Mouse (Mus musculus) stomach, postnatal 0 days (tissue): ENCODE measurements at regions not wholly inside any gene's neighbourhood (a gene's known extent, or its start where the extent isn't known, plus 50 kb on each side); places are given as distances from the start of the nearest gene placed in this dataset.

Experiments
- ATAC-seq: fragments of 200-750 bp; cut with Nextera tagmentation; 2 replicates; pipeline ENCODE4 v1.8.0; 2017; ENCODE audit not compliant: low FRiP score, low TSS enrichment
- DNase-seq: peaks from one replicate; pipeline ENCODE4 v3.0.0-alpha.2; 2016; ENCODE audit warnings: low spot score
- H3K27ac ChIP-seq: fragments of 300-500 bp; sonication (generic); replicated peaks from 2 replicates; pipeline ENCODE4 v1.5.1; 2014; ENCODE audit warnings: mild to moderate bottlenecking, control low read depth
- H3K27me3 ChIP-seq: fragments of 300-500 bp; sonication (generic); 2 replicates; pipeline ENCODE4 v1.6.1; 2014; ENCODE audit warnings: low read length; ENCODE audit not compliant: control insufficient read depth, insufficient read depth
- H3K36me3 ChIP-seq: fragments of 300-500 bp; sonication (generic); 2 replicates; pipeline ENCODE4 v1.6.1; 2014; ENCODE audit warnings: low read length, mixed read lengths; ENCODE audit not compliant: control insufficient read depth, insufficient read depth
- H3K4me1 ChIP-seq: fragments of 300-500 bp; sonication (generic); replicated peaks from 2 replicates; pipeline ENCODE4 v1.6.1; 2014; ENCODE audit warnings: antibody characterized with exemption; ENCODE audit not compliant: control insufficient read depth, insufficient read depth
- H3K4me2 ChIP-seq: fragments of 300-500 bp; sonication (generic); replicated peaks from 2 replicates; pipeline ENCODE4 v1.6.1; 2014; ENCODE audit warnings: low read depth, mild to moderate bottlenecking, control low read depth, moderate library complexity
- H3K4me3 ChIP-seq: fragments of 300-500 bp; sonication (generic); 2 replicates; pipeline ENCODE4 v1.5.1; 2014; ENCODE audit warnings: low read depth, low read length, control low read depth
- H3K9ac ChIP-seq: fragments of 300-500 bp; sonication (generic); 2 replicates; pipeline ENCODE4 v1.6.1; 2014; ENCODE audit warnings: mild to moderate bottlenecking, low read length, control low read depth, mixed read lengths
- H3K9me3 ChIP-seq: fragments of 300-500 bp; sonication (generic); 2 replicates; pipeline ENCODE4 v1.6.1; 2016; ENCODE audit warnings: low read length; ENCODE audit not compliant: control insufficient read depth
- CTCF ChIP-seq: IDR thresholded peaks from 2 replicates; pipeline ENCODE4 v1.5.1; 2016; ENCODE audit warnings: antibody characterized with exemption, low read depth, mild to moderate bottlenecking, moderate library complexity
- EP300 ChIP-seq: optimal IDR thresholded peaks from 2 replicates; pipeline ENCODE3; 2016; ENCODE audit warnings: antibody characterized with exemption
- WGBS: fragments of 180-500 bp; shearing (Covaris S2); extraction: QIAGEN DNeasy Blood & Tissue Kit; methylation state at CpG from one replicate; pipeline ENCODE4 v1.1.7; 2014; 5-methylcytosine and 5-hydroxymethylcytosine counted together

DNA sequence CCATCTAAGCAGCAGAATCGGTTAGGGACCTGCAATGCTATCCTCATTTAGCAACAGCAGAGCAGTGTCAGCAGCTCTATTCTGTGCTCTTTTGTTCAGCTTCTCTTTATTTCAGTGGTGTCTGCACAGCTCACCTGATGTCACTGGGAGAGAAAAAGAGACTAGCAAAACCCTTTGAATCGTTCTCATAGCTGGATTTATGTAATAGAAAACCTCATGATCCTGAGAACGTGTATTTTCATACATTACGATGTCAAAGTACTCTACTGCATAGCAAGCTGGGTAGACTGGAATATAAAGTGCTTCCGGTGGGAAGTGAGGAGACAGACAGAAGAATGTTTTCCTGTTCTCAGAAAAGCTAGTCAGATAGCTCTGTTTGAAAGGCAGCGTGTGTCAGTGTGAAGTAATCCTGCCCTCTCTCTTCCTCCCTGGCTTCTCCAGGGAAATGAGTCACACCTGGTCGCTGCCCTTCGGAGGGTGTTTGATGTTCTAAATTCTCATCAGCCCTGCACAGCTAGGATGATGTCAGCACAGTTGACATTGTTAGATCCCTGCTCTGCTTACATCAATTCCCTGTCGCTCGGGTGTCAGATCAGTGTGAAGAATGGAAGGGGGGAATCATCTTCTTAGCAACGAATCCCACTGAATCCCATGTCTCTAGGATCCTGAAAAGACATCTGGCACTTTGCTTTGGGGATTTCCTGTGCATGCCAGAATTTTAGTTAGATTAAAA, 129.6 kb upstream of the Zbtb20 start:
- Histone ChIP-seq H3K9ac (no peak overlapping the region), H3K4me1 (no peaks in the 10 kb centered on the region), H3K36me3 (no peaks in the 10 kb centered on the region), H3K27ac (no peak overlapping the region), H3K4me2 (no peak overlapping the region), H3K9me3 (no peaks in the 10 kb centered on the region), H3K4me3 (no peak overlapping the region), H3K27me3 (no peaks in the 10 kb centered on the region)
- ATAC-seq, result no peak
- WGBS, result 20% methylated on average over 11 of the region's 11 CpGs
- TF ChIP-seq CTCF, result no peak
- TF ChIP-seq EP300, result no peak
- DNase-seq, result no peak

DNA sequence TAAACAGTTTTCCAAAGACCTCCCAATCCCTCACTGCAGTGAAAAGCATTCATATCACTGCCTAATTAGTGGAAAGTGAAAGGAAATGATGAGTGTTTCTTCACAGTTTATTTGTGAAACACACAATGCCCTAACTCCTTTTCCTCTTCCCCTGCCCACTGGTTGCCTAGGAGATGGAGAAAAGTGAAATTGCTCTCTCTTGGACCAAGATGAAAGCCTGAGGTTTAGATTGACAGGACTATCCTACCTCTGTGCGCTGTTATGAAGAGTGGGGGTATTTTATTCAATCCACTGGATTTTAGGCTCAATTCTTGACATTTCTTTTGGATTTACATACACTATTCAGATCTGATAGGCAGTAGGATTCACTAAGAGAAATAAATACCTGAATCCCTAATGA, 132.1 kb upstream of the Zbtb20 start:
- Histone ChIP-seq H3K4me3 (no peak overlapping the region), H3K27me3 (no peaks in the 10 kb centered on the region), H3K4me2 (no peak overlapping the region), H3K9ac (no peak overlapping the region), H3K27ac (no peak overlapping the region), H3K9me3 (no peaks in the 10 kb centered on the region), H3K4me1 (no peaks in the 10 kb centered on the region), H3K36me3 (no peaks in the 10 kb centered on the region)
- WGBS, result 87% methylated on average over 1 of the region's 1 CpGs
- TF ChIP-seq CTCF (no peak), EP300 (no peak)
- ATAC-seq (no peak), DNase-seq (no peak)

DNA sequence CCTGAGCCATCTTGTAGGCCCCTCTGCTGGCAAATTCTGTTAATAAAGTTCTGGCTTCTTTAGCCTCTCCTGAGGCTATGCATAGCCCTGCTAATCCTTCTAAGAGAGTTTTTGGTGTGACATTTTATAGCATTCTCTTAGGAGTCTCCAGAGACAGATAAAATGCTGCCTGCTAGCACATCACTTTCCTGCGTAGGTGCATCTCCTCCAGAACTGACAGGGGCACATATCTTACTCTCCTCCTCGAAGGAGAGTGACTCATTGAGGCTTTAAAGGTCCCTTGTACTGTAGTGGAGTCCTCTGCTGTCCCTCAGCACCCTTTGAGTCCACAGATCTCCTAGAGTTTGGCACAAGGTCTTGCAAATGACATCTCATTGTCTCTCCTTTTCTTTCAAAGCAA, 132.6 kb upstream of the Zbtb20 start:
- H3K4me3 ChIP-seq, result no peak overlapping the region
- ATAC-seq (no peak), DNase-seq (no peak)
- no peaks in the 10 kb centered on the region for H3K36me3 ChIP-seq
- H3K9me3 ChIP-seq, result no peaks in the 10 kb centered on the region
- H3K9ac ChIP-seq, result no peak overlapping the region
- no peak overlapping the region for H3K27ac ChIP-seq
- no peaks in the 10 kb centered on the region for H3K27me3 ChIP-seq
- H3K4me2 ChIP-seq, result no peak overlapping the region
- H3K4me1 ChIP-seq, result no peaks in the 10 kb centered on the region
- TF ChIP-seq EP300 (no peak), CTCF (no peak)
- 68% methylated on average over 2 of the region's 2 CpGs for WGBS

DNA sequence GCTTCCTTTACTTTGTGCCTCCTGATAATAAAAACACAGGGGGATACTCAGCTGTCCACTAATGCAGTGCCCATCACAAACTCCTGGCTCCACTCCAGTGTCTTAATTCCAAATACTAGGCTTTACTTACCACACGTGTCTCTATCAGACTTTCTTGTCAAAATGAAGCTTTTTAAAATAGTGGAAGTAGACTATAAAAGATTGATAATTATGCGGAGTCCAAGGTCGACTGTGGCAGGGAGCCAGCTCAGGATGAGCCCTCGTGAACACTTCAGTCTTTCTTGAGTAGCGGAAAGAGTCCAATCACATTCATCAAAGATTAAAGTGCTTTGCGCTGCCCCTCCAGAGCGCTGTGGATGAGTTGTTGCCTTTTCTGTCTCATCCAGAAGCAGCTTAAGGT, 147.9 kb upstream of the Zbtb20 start:
- no peaks in the 10 kb centered on the region for H3K4me1 ChIP-seq

DNA sequence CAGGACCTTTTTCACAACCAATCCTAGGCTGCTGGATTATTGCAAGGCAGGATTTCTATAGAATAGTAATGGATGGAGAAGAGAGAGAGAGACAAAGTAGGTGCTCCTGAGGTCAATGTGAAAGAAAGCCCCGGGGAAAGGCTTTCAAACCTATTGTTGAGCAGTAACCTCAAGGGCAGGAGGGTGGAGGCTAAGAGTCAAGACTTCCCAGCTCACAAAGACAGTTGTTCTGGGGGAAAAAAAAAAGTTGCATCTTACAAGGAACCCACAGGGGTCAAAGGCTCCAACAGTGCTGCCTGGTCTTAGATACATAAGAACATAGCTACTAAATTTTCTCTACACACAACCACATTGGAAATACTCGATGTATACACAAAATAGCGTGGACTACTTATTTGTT, 155.8 kb upstream of the Zbtb20 start:
- H3K4me3 ChIP-seq, result no peak overlapping the region
- no peak overlapping the region for H3K4me2 ChIP-seq
- H3K9me3 ChIP-seq, result no peaks in the 10 kb centered on the region
- no peak overlapping the region for H3K27ac ChIP-seq
- no peaks in the 10 kb centered on the region for H3K27me3 ChIP-seq
- no peaks in the 10 kb centered on the region for H3K4me1 ChIP-seq
- WGBS, result 85% methylated on average over 3 of the region's 3 CpGs
- H3K36me3 ChIP-seq, result no peaks in the 10 kb centered on the region
- ATAC-seq (no peak), DNase-seq (no peak)
- TF ChIP-seq CTCF (no peak), EP300 (no peak)
- no peak overlapping the region for H3K9ac ChIP-seq

More for the DNA sequence above, 147.9 kb upstream of the Zbtb20 start:
- TF ChIP-seq EP300 (no peak), CTCF (no peak)
- ATAC-seq, result no peak
- Histone ChIP-seq H3K27me3 (no peaks in the 10 kb centered on the region), H3K9ac (no peak overlapping the region), H3K27ac (no peak overlapping the region), H3K4me2 (no peak overlapping the region), H3K9me3 (no peaks in the 10 kb centered on the region), H3K36me3 (no peaks in the 10 kb centered on the region), H3K4me3 (no peak overlapping the region)
- WGBS, result 76% methylated on average over 7 of the region's 7 CpGs
- no peak for DNase-seq

DNA sequence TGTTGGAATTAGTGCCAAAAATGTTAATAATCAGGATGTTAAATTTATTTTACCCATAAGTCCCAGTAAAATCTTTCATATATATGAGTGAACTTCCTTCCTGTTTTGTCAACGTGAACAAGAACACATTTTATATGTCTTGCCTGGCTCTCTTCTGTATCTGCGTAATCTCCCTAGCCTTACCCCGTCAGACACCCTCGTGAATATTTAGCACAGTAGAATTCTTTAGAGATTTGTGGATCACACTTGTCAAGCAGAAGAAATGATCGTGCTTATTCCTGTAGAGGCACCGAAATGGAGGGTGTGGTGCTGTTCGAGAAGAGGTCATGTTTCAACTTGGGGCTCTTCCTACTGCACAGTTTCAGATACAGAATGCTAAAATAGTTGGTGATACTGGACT, 157.2 kb upstream of the Zbtb20 start:
- H3K4me1 ChIP-seq, result no peaks in the 10 kb centered on the region
- no peaks in the 10 kb centered on the region for H3K36me3 ChIP-seq
- WGBS, result 44% methylated on average over 7 of the region's 7 CpGs

More for the DNA sequence above, 157.2 kb upstream of the Zbtb20 start:
- H3K27ac ChIP-seq, result no peak overlapping the region
- no peak for ATAC-seq
- no peak for TF ChIP-seq EP300
- no peak for TF ChIP-seq CTCF
- no peak overlapping the region for H3K4me3 ChIP-seq
- no peaks in the 10 kb centered on the region for H3K27me3 ChIP-seq
- DNase-seq, result no peak
- H3K4me2 ChIP-seq, result no peak overlapping the region
- H3K9ac ChIP-seq, result no peak overlapping the region
- no peaks in the 10 kb centered on the region for H3K9me3 ChIP-seq
